Mouse (Mus musculus) gastrocnemius, postnatal 36 days (tissue): ENCODE data around the gene Necap2. TPM values are rescaled to one million over a fixed set of nuclear protein-coding genes. Genes with fewer than 3 reads are reported as not detected.

Source experiments
- DNase-seq, 2 experiments: peaks; one replicate each; pipeline ENCODE4 v3.0.0; 2022
- intact Hi-C: fragments of 180-260 bp; cut with DNase I; formaldehyde crosslinking; loops from one replicate; pipeline ENCODE4 v1.15.1; 2025
- total RNA-seq, 2 experiments: library from RNA; stranded (reverse); gene quantifications; 2 replicates each; pipeline ENCODE4 v1.2.3; 2021

Necap2 gene
- total RNA-seq, 2 experiments from 2014 or later, result 13.3 to 15.3 TPM

- intact Hi-C loops, result no loop called here
- DNase-seq, result no peak
Measured at GRCm38 (mm10) chr4:141076761-141077506, 1.2 kb downstream of the Necap2 start.

GRCm38 (mm10) chr4:141074109-141074508 lies 4.0 kb downstream of the Necap2 start:
- intact Hi-C loops, result no loop called here
- no peak for DNase-seq

- intact Hi-C loops, result no loop called here
- DNase-seq, result peak; percentile 56 to 72
Measured at GRCm38 (mm10) chr4:141073661-141074060, 4.5 kb downstream of the Necap2 start.

GRCm38 (mm10) chr4:141072502-141072901 lies 5.7 kb downstream of the Necap2 start:
- DNase-seq, result no peak

GRCm38 (mm10) chr4:141069731-141070130 lies 8.4 kb downstream of the Necap2 start:
- intact Hi-C loops, result no loop called here
- DNase-seq, result no peak

More at GRCm38 (mm10) chr4:141072502-141072901, 5.7 kb downstream of the Necap2 start:
- intact Hi-C loops, result no loop called here

- no peak for DNase-seq
- intact Hi-C loops, result no loop called here
Measured at GRCm38 (mm10) chr4:141068655-141069054, 9.5 kb downstream of the Necap2 start.

- intact Hi-C loops, result no loop called here
Measured at GRCm38 (mm10) chr4:141067516-141068046, 10.6 kb downstream of the Necap2 start.

GRCm38 (mm10) chr4:141066709-141067515 lies 11.2 kb downstream of the Necap2 start:
- intact Hi-C loops, result no loop called here
- no peak for DNase-seq

More at GRCm38 (mm10) chr4:141067516-141068046, 10.6 kb downstream of the Necap2 start:
- DNase-seq, result no peak

- DNase-seq, result peak; percentile 56 to 68
- intact Hi-C loops, result no loop called here
Measured at GRCm38 (mm10) chr4:141065123-141065522, 13.0 kb downstream of the Necap2 start.

- intact Hi-C loops, result no loop called here
- DNase-seq, result no peak
Measured at GRCm38 (mm10) chr4:141064104-141064659, 14.0 kb downstream of the Necap2 start.

GRCm38 (mm10) chr4:141060426-141061301 lies 17.5 kb downstream of the Necap2 start, which contains the start of gene Crocc:
Crocc (minus strand) TSS chr4:141060550.
- intact Hi-C loops, result loop anchor here (2.0 kb wide), 1 partner anchor 14 kb away; no protein-coding TSS in a partner anchor
- DNase-seq, result peak; percentile 99

- intact Hi-C loops, result loop anchor here (2.0 kb wide), 1 partner anchor 13 kb away; no protein-coding TSS in a partner anchor
- DNase-seq, result no peak
Measured at GRCm38 (mm10) chr4:141059616-141060425, 18.3 kb downstream of the Necap2 start.

GRCm38 (mm10) chr4:141058835-141059234 lies 19.3 kb downstream of the Necap2 start:
- DNase-seq, result no peak
- intact Hi-C loops, result no loop called here

- intact Hi-C loops, result no loop called here
- DNase-seq, result no peak
Measured at GRCm38 (mm10) chr4:141056970-141057369, 21.2 kb downstream of the Necap2 start.

GRCm38 (mm10) chr4:141053568-141054161 lies 24.5 kb downstream of the Necap2 start:
- intact Hi-C loops, result no loop called here
- no peak for DNase-seq

- intact Hi-C loops, result no loop called here
- DNase-seq, result no peak
Measured at GRCm38 (mm10) chr4:141053138-141053537, 25.0 kb downstream of the Necap2 start.

- intact Hi-C loops, result no loop called here
- no peak for DNase-seq
Measured at GRCm38 (mm10) chr4:141052442-141052841, 25.7 kb downstream of the Necap2 start.

GRCm38 (mm10) chr4:141049476-141049835 lies 28.7 kb downstream of the Necap2 start:
- no peak for DNase-seq
- intact Hi-C loops, result no loop called here
